Mouse (Mus musculus) midbrain, embryonic 12.5 days (tissue): Measurements from ENCODE around the gene Slc2a12. TPM values are rescaled to one million over a fixed set of nuclear protein-coding genes. Genes with fewer than 3 reads are reported as not detected.

Experiments
- ATAC-seq: fragments of 200-750 bp; cut with Nextera tagmentation; 2 replicates; pipeline ENCODE4 v1.8.0; 2017; ENCODE audit warnings: low read depth, moderate TSS enrichment, moderate library complexity; ENCODE audit not compliant: low FRiP score
- H3K27ac ChIP-seq: fragments of 300-500 bp; sonication (generic); replicated peaks from 2 replicates; pipeline ENCODE4 v1.5.1; 2016; ENCODE audit warnings: mild to moderate bottlenecking
- H3K27me3 ChIP-seq: fragments of 300-500 bp; sonication (generic); 2 replicates; pipeline ENCODE4 v1.6.1; 2016; ENCODE audit warnings: mild to moderate bottlenecking
- H3K36me3 ChIP-seq: fragments of 300-500 bp; sonication (generic); 2 replicates; pipeline ENCODE4 v1.6.1; 2016
- H3K4me1 ChIP-seq: fragments of 300-500 bp; sonication (generic); 2 replicates; pipeline ENCODE4 v1.6.1; 2016
- H3K4me2 ChIP-seq: fragments of 300-500 bp; sonication (generic); replicated peaks from 2 replicates; pipeline ENCODE4 v1.6.1; 2016; ENCODE audit warnings: mild to moderate bottlenecking, moderate library complexity
- H3K4me3 ChIP-seq: fragments of 300-500 bp; sonication (generic); 2 replicates; pipeline ENCODE4 v1.5.1; 2016; ENCODE audit warnings: mild to moderate bottlenecking
- H3K9ac ChIP-seq: fragments of 300-500 bp; sonication (generic); replicated peaks from 2 replicates; pipeline ENCODE4 v1.6.1; 2016; ENCODE audit warnings: mild to moderate bottlenecking, moderate library complexity
- H3K9me3 ChIP-seq: fragments of 300-500 bp; sonication (generic); 2 replicates; pipeline ENCODE4 v1.6.1; 2016; ENCODE audit warnings: mild to moderate bottlenecking
- WGBS: fragments of 180-500 bp; shearing (Covaris S2); methylation state at CpG from one replicate; pipeline ENCODE4 v1.1.7; 2016; 5-methylcytosine and 5-hydroxymethylcytosine counted together
- polyA plus RNA-seq: library from polyadenylated mRNA; unstranded; fragments of >200 nt; fragmentation: Nextera tagmentation; extraction: Ambion mirVana; gene quantifications from 2 replicates; pipeline ENCODE4 v1.2.1, GENCODE M21; 2016

Slc2a12 gene
- polyA plus RNA-seq, 1 experiment from 2014 or later, result 4.4 TPM

GRCm38 (mm10) chr10:22674176-22674575 is 29.4 kb downstream of the Slc2a12 start:
- Histone ChIP-seq H3K27me3 (no peaks in the 10 kb centered on the region), H3K4me3 (no peak overlapping the region), H3K9me3 (no peaks in the 10 kb centered on the region), H3K4me1 (no peaks in the 10 kb centered on the region), H3K27ac (no peak overlapping the region), H3K4me2 (no peak overlapping the region), H3K36me3 (no peaks in the 10 kb centered on the region), H3K9ac (no peak overlapping the region)
- no peak for ATAC-seq
- whole genome bisulfite sequencing, result 91% methylated on average over 8 of the region's 8 CpGs

GRCm38 (mm10) chr10:22675848-22676630 is 31.2 kb downstream of the Slc2a12 start:
- H3K27ac ChIP-seq, result no peak overlapping the region
- no peak overlapping the region for H3K9ac ChIP-seq
- no peak overlapping the region for H3K4me3 ChIP-seq
- H3K27me3 ChIP-seq, result no peaks in the 10 kb centered on the region
- no peaks in the 10 kb centered on the region for H3K4me1 ChIP-seq
- no peak overlapping the region for H3K4me2 ChIP-seq
- H3K9me3 ChIP-seq, result no peaks in the 10 kb centered on the region
- WGBS, result 72% methylated on average over 13 of the region's 13 CpGs
- ATAC-seq, result no peak
- H3K36me3 ChIP-seq, result no peaks in the 10 kb centered on the region

DNA sequence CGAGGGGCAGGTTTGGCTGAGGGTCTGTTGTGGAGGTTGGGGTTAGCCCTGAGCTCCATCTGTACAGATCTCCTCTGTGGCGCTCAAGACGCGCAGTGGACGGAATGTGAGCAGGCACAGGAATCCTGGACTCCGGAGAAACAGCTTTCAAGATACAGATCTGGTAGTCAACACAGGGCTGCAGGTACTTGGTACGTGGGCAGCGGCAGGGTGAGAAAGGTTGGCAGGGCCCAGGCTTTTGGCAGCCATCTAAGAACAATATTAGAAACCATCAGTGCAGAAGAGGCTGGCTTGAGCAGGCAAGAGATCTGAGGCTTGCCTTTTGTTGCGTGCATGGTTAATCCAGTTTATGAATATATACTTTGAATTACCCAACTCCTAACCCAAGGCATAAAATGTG is 51.4 kb downstream of the Slc2a12 start:
- peaks cover 11% of the 10 kb centered on the region for H3K36me3 ChIP-seq
- 96% methylated on average over 9 of the region's 9 CpGs for WGBS

DNA sequence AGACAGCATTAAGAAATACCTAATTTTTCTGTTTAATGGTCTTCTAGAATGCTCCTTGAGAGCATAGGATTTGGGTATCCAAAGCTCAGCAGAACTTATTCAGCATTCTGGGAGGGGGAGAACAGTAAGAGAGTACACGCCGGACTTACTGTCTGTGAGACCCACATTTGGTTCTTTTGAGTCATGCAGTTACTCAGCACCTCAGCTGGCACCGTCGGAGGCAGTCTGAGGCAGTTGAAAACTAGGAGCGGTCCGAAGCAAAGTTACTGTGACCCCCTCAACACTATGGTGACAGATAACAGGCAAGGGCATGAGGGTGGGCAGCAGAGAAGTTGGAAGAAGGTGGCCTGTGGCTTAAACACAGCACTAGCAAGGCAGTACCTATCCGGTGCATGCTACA is 52.1 kb downstream of the Slc2a12 start:
- ATAC-seq, result no peak
- H3K27ac ChIP-seq, result no peak overlapping the region

More for the DNA sequence above, 51.4 kb downstream of the Slc2a12 start:
- ATAC-seq, result no peak
- H3K27ac ChIP-seq, result no peak overlapping the region
- H3K4me1 ChIP-seq, result no peaks in the 10 kb centered on the region
- H3K4me2 ChIP-seq, result no peak overlapping the region
- no peak overlapping the region for H3K9ac ChIP-seq
- H3K9me3 ChIP-seq, result no peaks in the 10 kb centered on the region
- H3K4me3 ChIP-seq, result no peak overlapping the region
- no peaks in the 10 kb centered on the region for H3K27me3 ChIP-seq

GRCm38 (mm10) chr10:22698158-22698953 is 53.5 kb downstream of the Slc2a12 start:
- no peaks in the 10 kb centered on the region for H3K9me3 ChIP-seq
- H3K27me3 ChIP-seq, result no peaks in the 10 kb centered on the region
- H3K4me3 ChIP-seq, result no peak overlapping the region
- ATAC-seq, result no peak
- 94% methylated on average over 9 of the region's 9 CpGs for WGBS
- H3K27ac ChIP-seq, result no peak overlapping the region
- H3K9ac ChIP-seq, result no peak overlapping the region
- H3K4me1 ChIP-seq, result peaks cover 2% of the 10 kb centered on the region; the same call in 1 of the 2 replicates
- peaks cover 13% of the 10 kb centered on the region for H3K36me3 ChIP-seq
- H3K4me2 ChIP-seq, result no peak overlapping the region

More for the DNA sequence above, 52.1 kb downstream of the Slc2a12 start:
- no peaks in the 10 kb centered on the region; the same call in 1 of the 2 replicates for H3K4me1 ChIP-seq
- no peak overlapping the region for H3K4me2 ChIP-seq
- H3K36me3 ChIP-seq, result peaks cover 11% of the 10 kb centered on the region
- no peaks in the 10 kb centered on the region for H3K9me3 ChIP-seq
- no peaks in the 10 kb centered on the region for H3K27me3 ChIP-seq
- 88% methylated on average over 7 of the region's 7 CpGs for WGBS
- no peak overlapping the region for H3K4me3 ChIP-seq
- H3K9ac ChIP-seq, result no peak overlapping the region

GRCm38 (mm10) chr10:22699487-22700335 is 54.9 kb downstream of the Slc2a12 start:
- H3K27me3 ChIP-seq, result no peaks in the 10 kb centered on the region
- H3K4me1 ChIP-seq, result peaks cover 2% of the 10 kb centered on the region; the same call in 1 of the 2 replicates
- peaks cover 21% of the 10 kb centered on the region for H3K36me3 ChIP-seq
- H3K4me3 ChIP-seq, result no peak overlapping the region
- H3K4me2 ChIP-seq, result no peak overlapping the region
- no peak overlapping the region for H3K27ac ChIP-seq
- no peak for ATAC-seq
- no peaks in the 10 kb centered on the region for H3K9me3 ChIP-seq
- WGBS, result 86% methylated on average over 19 of the region's 19 CpGs
- H3K9ac ChIP-seq, result no peak overlapping the region

- no peak overlapping the region for H3K4me3 ChIP-seq
Measured at GRCm38 (mm10) chr10:22700773-22701172, 56.0 kb downstream of the Slc2a12 start.

DNA sequence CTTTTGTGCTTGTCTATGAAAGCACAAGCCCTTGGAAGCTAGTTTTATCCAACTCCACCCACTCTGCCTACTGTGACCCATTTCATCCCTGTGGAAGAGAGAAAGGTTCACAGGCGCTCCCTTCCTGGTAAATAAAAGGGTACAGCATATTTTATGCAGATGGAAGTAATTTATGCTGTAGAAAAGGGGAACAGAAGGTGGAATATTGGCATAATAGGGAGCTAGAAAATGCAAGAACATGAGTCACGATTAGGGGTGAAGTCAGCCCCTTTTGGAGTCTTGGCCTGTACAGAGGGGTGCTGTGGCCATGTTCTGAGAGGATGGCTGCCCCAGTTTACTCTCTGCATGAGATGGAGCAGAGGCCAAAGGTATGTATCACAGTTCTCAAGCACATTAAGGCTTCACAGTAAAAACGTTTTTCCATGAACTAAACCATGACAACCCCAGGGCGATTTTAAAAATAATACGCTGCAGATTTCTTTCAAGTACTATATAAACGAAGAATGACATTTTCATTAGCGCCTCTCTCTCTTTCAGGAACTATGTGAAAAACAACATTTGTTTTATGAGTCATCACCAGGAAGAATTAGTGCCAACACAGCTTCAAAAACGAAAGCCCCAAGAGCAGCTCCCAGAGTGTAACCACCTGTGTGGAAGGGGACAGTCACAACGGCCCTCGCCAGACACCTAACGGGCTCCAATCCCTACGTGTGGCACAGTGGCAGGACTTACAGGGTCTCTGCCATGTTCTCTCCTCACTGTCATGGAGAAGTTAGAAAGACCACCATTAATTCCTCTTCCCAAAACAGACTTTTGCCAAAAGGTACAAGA is 56.9 kb downstream of the Slc2a12 start:
- peaks cover 2% of the 10 kb centered on the region; the same call in 1 of the 2 replicates for H3K4me1 ChIP-seq
- ATAC-seq, result no peak
- 86% methylated on average over 12 of the region's 12 CpGs for WGBS
- H3K4me2 ChIP-seq, result no peak overlapping the region
- H3K9me3 ChIP-seq, result no peaks in the 10 kb centered on the region
- H3K27me3 ChIP-seq, result no peaks in the 10 kb centered on the region
- peaks cover 34% of the 10 kb centered on the region for H3K36me3 ChIP-seq
- no peak overlapping the region for H3K4me3 ChIP-seq
- no peak overlapping the region for H3K9ac ChIP-seq
- no peak overlapping the region for H3K27ac ChIP-seq

More at GRCm38 (mm10) chr10:22700773-22701172, 56.0 kb downstream of the Slc2a12 start:
- peaks cover 2% of the 10 kb centered on the region; the same call in 1 of the 2 replicates for H3K4me1 ChIP-seq
- H3K36me3 ChIP-seq, result peaks cover 26% of the 10 kb centered on the region
- H3K27ac ChIP-seq, result no peak overlapping the region
- ATAC-seq, result no peak
- no peak overlapping the region for H3K9ac ChIP-seq
- H3K9me3 ChIP-seq, result no peaks in the 10 kb centered on the region
- H3K27me3 ChIP-seq, result no peaks in the 10 kb centered on the region
- H3K4me2 ChIP-seq, result no peak overlapping the region
- WGBS, result 88% methylated on average over 9 of the region's 9 CpGs

- Histone ChIP-seq H3K36me3 (peaks cover 55% of the 10 kb centered on the region), H3K9me3 (no peaks in the 10 kb centered on the region), H3K27ac (no peak overlapping the region), H3K4me3 (no peak overlapping the region), H3K27me3 (no peaks in the 10 kb centered on the region), H3K4me2 (no peak overlapping the region), H3K4me1 (peaks cover 2% of the 10 kb centered on the region; the same call in 1 of the 2 replicates), H3K9ac (no peak overlapping the region)
- no peak for ATAC-seq
- WGBS, result 90% methylated on average over 6 of the region's 6 CpGs
Measured at GRCm38 (mm10) chr10:22703844-22704243, 59.0 kb downstream of the Slc2a12 start.

DNA sequence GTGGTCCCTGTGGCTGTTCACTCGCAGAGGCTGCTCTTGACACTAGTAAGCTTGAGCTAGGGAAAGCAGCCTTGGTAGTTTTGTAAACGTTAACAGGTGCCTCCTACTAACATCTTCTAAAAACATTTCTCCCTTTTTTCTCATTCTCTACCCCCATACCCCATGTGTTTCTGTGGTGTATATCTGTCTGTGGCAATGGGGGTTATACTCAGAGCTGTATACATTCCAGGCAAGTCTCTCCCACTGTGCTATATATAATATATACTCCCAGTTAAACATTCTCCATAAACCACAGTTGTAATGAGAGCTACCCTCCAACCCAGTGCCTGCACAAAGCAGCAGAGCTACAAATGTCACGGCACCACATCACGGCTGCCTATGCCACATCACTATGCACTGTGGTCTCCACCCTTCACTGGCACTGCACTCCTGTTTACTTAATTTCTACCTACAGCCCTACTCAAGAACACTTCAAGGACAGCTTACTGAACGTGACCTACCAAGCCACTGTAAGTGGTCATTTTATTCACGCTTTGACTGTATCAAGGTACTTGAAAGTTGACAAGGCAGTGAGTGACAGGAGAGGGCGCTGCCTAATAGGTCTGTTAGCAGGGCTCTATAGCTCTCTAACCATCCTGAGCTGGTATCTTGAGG is 63.5 kb downstream of the Slc2a12 start:
- H3K27ac ChIP-seq, result no peak overlapping the region
- H3K9me3 ChIP-seq, result no peaks in the 10 kb centered on the region
- H3K4me3 ChIP-seq, result no peak overlapping the region
- H3K27me3 ChIP-seq, result no peaks in the 10 kb centered on the region
- no peak for ATAC-seq
- no peak overlapping the region for H3K9ac ChIP-seq
- no peak overlapping the region for H3K4me2 ChIP-seq
- no peaks in the 10 kb centered on the region for H3K4me1 ChIP-seq
- H3K36me3 ChIP-seq, result peaks cover 65% of the 10 kb centered on the region
- WGBS, result 88% methylated on average over 7 of the region's 7 CpGs
